Mouse (Mus musculus): Measurements from ENCODE around the gene Npas3. TPM values are rescaled to one million over a fixed set of nuclear protein-coding genes. Genes with fewer than 3 reads are reported as not detected.

Npas3 gene
- total and polyA plus RNA-seq, 2 experiments, result 0.04 TPM; not detected in 1

- Histone ChIP-seq H3K79me2 (ENCODE audit: control insufficient read depth, insufficient read depth, low read length) (no peaks in the 10 kb centered on the region), H3K36me3 (ENCODE audit: control insufficient read depth, insufficient read depth, low read length) (no peaks in the 10 kb centered on the region), H3K27me3 (ENCODE audit: control insufficient read depth, insufficient read depth, low read length) (no peaks in the 10 kb centered on the region), H3K4me3 (ENCODE audit: insufficient read depth, low read depth, low read length) (no peak overlapping the region), H3K27ac (replicated peaks; ENCODE audit: insufficient read depth, low read depth, low read length) (no peak overlapping the region), H3K9ac (ENCODE audit: low read depth, low read length) (no peak overlapping the region), H3K4me1 (ENCODE audit: control insufficient read depth, insufficient read depth, low read length) (no peaks in the 10 kb centered on the region)
- no peak for DNase-seq (ENCODE audit: extremely low read depth, low read depth, low spot score)
- no peak for TF ChIP-seq CTCF (IDR thresholded peaks at IDR 0.05; ENCODE audit: low read depth, low read length)
- no peak for TF ChIP-seq POLR2A (IDR thresholded peaks at IDR 0.05; ENCODE audit: extremely low read depth, insufficient read depth, low read length)
- WGBS, result 79% methylated on average over 5 of the region's 5 CpGs
Measured at GRCm38 (mm10) chr12:53664084-53664483, 415.6 kb downstream of the Npas3 start.

DNA sequence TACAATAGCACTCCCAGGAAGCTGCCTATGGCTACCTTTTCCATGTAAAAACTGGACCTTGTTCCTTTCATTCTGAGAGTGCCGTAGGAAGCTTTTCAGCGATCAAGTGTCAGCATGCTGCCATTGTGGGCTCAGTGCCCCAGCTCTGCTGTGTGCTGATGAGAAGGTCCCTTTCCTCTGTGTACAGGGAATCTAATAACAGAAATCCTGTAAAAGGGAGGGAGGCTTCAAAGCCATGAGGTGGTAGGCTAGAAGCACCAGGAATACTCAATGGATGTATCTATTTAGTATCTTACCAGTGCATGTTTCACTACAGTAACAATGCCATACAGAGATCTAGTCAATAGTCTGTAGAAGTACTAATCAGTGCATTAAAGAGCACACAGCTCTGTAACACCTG is 423.4 kb downstream of the Npas3 start:
- Histone ChIP-seq H3K9ac (ENCODE audit: low read depth, low read length) (no peak overlapping the region), H3K36me3 (ENCODE audit: control insufficient read depth, insufficient read depth, low read length) (no peaks in the 10 kb centered on the region), H3K27ac (replicated peaks; ENCODE audit: insufficient read depth, low read depth, low read length) (no peak overlapping the region), H3K4me3 (ENCODE audit: insufficient read depth, low read depth, low read length) (no peak overlapping the region), H3K79me2 (ENCODE audit: control insufficient read depth, insufficient read depth, low read length) (no peaks in the 10 kb centered on the region), H3K4me1 (ENCODE audit: control insufficient read depth, insufficient read depth, low read length) (no peaks in the 10 kb centered on the region), H3K27me3 (ENCODE audit: control insufficient read depth, insufficient read depth, low read length) (no peaks in the 10 kb centered on the region)
- no peak for DNase-seq (ENCODE audit: extremely low read depth, low read depth, low spot score)
- 90% methylated on average over 2 of the region's 2 CpGs for WGBS
- TF ChIP-seq CTCF (IDR thresholded peaks at IDR 0.05; ENCODE audit: low read depth, low read length), result no peak
- no peak for TF ChIP-seq POLR2A (IDR thresholded peaks at IDR 0.05; ENCODE audit: extremely low read depth, insufficient read depth, low read length)

GRCm38 (mm10) chr12:53677091-53677630 is 428.7 kb downstream of the Npas3 start:
- H3K9ac ChIP-seq (ENCODE audit: low read depth, low read length), result no peak overlapping the region
- H3K4me1 ChIP-seq (ENCODE audit: control insufficient read depth, insufficient read depth, low read length), result no peaks in the 10 kb centered on the region
- no peak overlapping the region for H3K4me3 ChIP-seq (ENCODE audit: insufficient read depth, low read depth, low read length)
- no peaks in the 10 kb centered on the region for H3K36me3 ChIP-seq (ENCODE audit: control insufficient read depth, insufficient read depth, low read length)
- DNase-seq (ENCODE audit: extremely low read depth, low read depth, low spot score), result no peak
- H3K79me2 ChIP-seq (ENCODE audit: control insufficient read depth, insufficient read depth, low read length), result no peaks in the 10 kb centered on the region
- no peak overlapping the region for H3K27ac ChIP-seq (replicated peaks; ENCODE audit: insufficient read depth, low read depth, low read length)
- 59% methylated on average over 3 of the region's 3 CpGs for WGBS
- TF ChIP-seq POLR2A (IDR thresholded peaks at IDR 0.05; ENCODE audit: extremely low read depth, insufficient read depth, low read length) (no peak), CTCF (IDR thresholded peaks at IDR 0.05; ENCODE audit: low read depth, low read length) (no peak)
- no peaks in the 10 kb centered on the region for H3K27me3 ChIP-seq (ENCODE audit: control insufficient read depth, insufficient read depth, low read length)

- Histone ChIP-seq H3K79me2 (ENCODE audit: control insufficient read depth, insufficient read depth, low read length) (no peaks in the 10 kb centered on the region), H3K27me3 (ENCODE audit: control insufficient read depth, insufficient read depth, low read length) (no peaks in the 10 kb centered on the region), H3K36me3 (ENCODE audit: control insufficient read depth, insufficient read depth, low read length) (no peaks in the 10 kb centered on the region), H3K4me1 (ENCODE audit: control insufficient read depth, insufficient read depth, low read length) (no peaks in the 10 kb centered on the region), H3K4me3 (ENCODE audit: insufficient read depth, low read depth, low read length) (no peak overlapping the region), H3K9ac (ENCODE audit: low read depth, low read length) (no peak overlapping the region), H3K27ac (replicated peaks; ENCODE audit: insufficient read depth, low read depth, low read length) (no peak overlapping the region)
- TF ChIP-seq CTCF (IDR thresholded peaks at IDR 0.05; ENCODE audit: low read depth, low read length), result no peak
- TF ChIP-seq POLR2A (IDR thresholded peaks at IDR 0.05; ENCODE audit: extremely low read depth, insufficient read depth, low read length), result no peak
- WGBS, result 63% methylated on average over 3 of the region's 3 CpGs
- no peak for DNase-seq (ENCODE audit: extremely low read depth, low read depth, low spot score)
Measured at GRCm38 (mm10) chr12:53678166-53678565, 429.7 kb downstream of the Npas3 start.

DNA sequence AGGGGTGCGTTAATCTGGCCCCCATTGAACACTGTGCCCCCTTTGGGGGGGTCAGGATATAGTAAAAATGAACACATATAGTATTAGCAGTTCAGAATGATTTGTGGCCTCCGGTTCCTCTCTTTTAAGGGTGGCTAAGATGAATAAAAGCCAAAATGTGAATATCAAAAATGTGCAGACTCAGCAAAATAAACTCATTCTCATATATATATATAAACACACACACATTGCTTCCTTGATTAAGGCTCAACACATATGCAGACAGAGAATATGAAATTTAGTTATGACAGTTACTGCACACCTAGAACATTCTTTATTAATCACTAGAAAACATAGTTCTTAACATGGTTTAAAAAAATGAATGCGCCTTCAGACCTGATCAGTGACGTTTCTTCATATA is 430.7 kb downstream of the Npas3 start:
- no peak for DNase-seq (ENCODE audit: extremely low read depth, low read depth, low spot score)
- TF ChIP-seq CTCF (IDR thresholded peaks at IDR 0.05; ENCODE audit: low read depth, low read length), result no peak
- no peak for TF ChIP-seq POLR2A (IDR thresholded peaks at IDR 0.05; ENCODE audit: extremely low read depth, insufficient read depth, low read length)
- Histone ChIP-seq H3K27ac (replicated peaks; ENCODE audit: insufficient read depth, low read depth, low read length) (no peak overlapping the region), H3K4me3 (ENCODE audit: insufficient read depth, low read depth, low read length) (no peak overlapping the region), H3K9ac (ENCODE audit: low read depth, low read length) (no peak overlapping the region), H3K79me2 (ENCODE audit: control insufficient read depth, insufficient read depth, low read length) (no peaks in the 10 kb centered on the region), H3K27me3 (ENCODE audit: control insufficient read depth, insufficient read depth, low read length) (no peaks in the 10 kb centered on the region), H3K36me3 (ENCODE audit: control insufficient read depth, insufficient read depth, low read length) (no peaks in the 10 kb centered on the region), H3K4me1 (ENCODE audit: control insufficient read depth, insufficient read depth, low read length) (no peaks in the 10 kb centered on the region)
- WGBS, result 95% methylated on average over 4 of the region's 4 CpGs

DNA sequence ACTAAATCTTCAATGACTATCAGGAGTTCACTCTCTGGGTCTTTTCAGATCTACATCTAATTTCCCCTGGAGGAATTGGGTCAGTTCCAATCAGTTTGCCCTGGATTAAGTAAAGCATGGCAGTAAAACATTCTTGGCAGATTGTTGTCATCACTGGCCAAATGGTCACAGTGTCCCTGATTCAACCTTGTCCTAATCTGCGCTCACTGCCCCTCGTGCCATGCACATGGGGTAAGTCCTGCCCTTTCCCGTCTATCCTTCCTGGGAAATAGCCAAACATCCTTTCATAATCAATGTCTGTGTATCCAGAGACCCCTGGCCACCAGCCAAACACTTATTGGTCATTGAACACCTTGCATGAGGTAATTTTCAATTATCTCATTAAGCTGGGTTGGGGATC is 432.0 kb downstream of the Npas3 start:
- no peaks in the 10 kb centered on the region for H3K4me1 ChIP-seq (ENCODE audit: control insufficient read depth, insufficient read depth, low read length)
- no peak overlapping the region for H3K27ac ChIP-seq (replicated peaks; ENCODE audit: insufficient read depth, low read depth, low read length)
- no peaks in the 10 kb centered on the region for H3K27me3 ChIP-seq (ENCODE audit: control insufficient read depth, insufficient read depth, low read length)
- H3K36me3 ChIP-seq (ENCODE audit: control insufficient read depth, insufficient read depth, low read length), result no peaks in the 10 kb centered on the region
- no peak overlapping the region for H3K4me3 ChIP-seq (ENCODE audit: insufficient read depth, low read depth, low read length)
- no peak overlapping the region for H3K9ac ChIP-seq (ENCODE audit: low read depth, low read length)
- no peak for TF ChIP-seq CTCF (IDR thresholded peaks at IDR 0.05; ENCODE audit: low read depth, low read length)
- no peak for TF ChIP-seq POLR2A (IDR thresholded peaks at IDR 0.05; ENCODE audit: extremely low read depth, insufficient read depth, low read length)
- WGBS, result 69% methylated on average over 3 of the region's 3 CpGs
- DNase-seq (ENCODE audit: extremely low read depth, low read depth, low spot score), result no peak
- H3K79me2 ChIP-seq (ENCODE audit: control insufficient read depth, insufficient read depth, low read length), result no peaks in the 10 kb centered on the region
